Mouse (Mus musculus) forebrain, embryonic 16.5 days (tissue): ENCODE data around the gene Gm38392. TPM values are rescaled to one million over a fixed set of nuclear protein-coding genes. Genes with fewer than 3 reads are reported as not detected.
A peak's percentile ranks its signal among the peaks of the same experiment; 100 is the strongest.

Experiments used
- ATAC-seq: fragments of 200-750 bp; cut with Nextera tagmentation; 2 replicates; pipeline ENCODE4 v1.8.0; 2017; ENCODE audit warnings: mild to moderate bottlenecking, moderate library complexity
- H3K27ac ChIP-seq: fragments of 300-500 bp; sonication (generic); 2 replicates; pipeline ENCODE4 v1.5.1; 2014; ENCODE audit warnings: low read length, control low read depth
- H3K27me3 ChIP-seq: fragments of 300-500 bp; sonication (generic); replicated peaks from 2 replicates; pipeline ENCODE4 v1.6.1; 2014; ENCODE audit warnings: low read length; ENCODE audit not compliant: control insufficient read depth, insufficient read depth
- H3K36me3 ChIP-seq: fragments of 300-500 bp; sonication (generic); 2 replicates; pipeline ENCODE4 v1.6.1; 2014; ENCODE audit not compliant: control insufficient read depth, insufficient read depth
- H3K4me1 ChIP-seq: fragments of 300-500 bp; sonication (generic); replicated peaks from 2 replicates; pipeline ENCODE4 v1.6.1; 2014; ENCODE audit warnings: low read length; ENCODE audit not compliant: control insufficient read depth, insufficient read depth
- H3K4me2 ChIP-seq: fragments of 300-500 bp; sonication (generic); 2 replicates; pipeline ENCODE4 v1.6.1; 2014; ENCODE audit warnings: mild to moderate bottlenecking, low read length, control low read depth
- H3K4me3 ChIP-seq: fragments of 300-500 bp; sonication (generic); replicated peaks from 2 replicates; pipeline ENCODE4 v1.5.1; 2014; ENCODE audit warnings: mild to moderate bottlenecking, low read length, control low read depth
- H3K9ac ChIP-seq: fragments of 300-500 bp; sonication (generic); replicated peaks from 2 replicates; pipeline ENCODE4 v1.6.1; 2014; ENCODE audit warnings: low read depth, low read length, control low read depth
- H3K9me3 ChIP-seq: fragments of 300-500 bp; sonication (generic); 2 replicates; pipeline ENCODE4 v1.6.1; 2016; ENCODE audit warnings: low read length; ENCODE audit not compliant: control insufficient read depth
- WGBS: fragments of 180-500 bp; shearing (Covaris S2); extraction: QIAGEN DNeasy Blood & Tissue Kit; methylation state at CpG from one replicate; pipeline ENCODE4 v1.1.7; 2014; 5-methylcytosine and 5-hydroxymethylcytosine counted together
- polyA plus RNA-seq: library from polyadenylated mRNA; unstranded; fragments of >200 nt; fragmentation: Nextera tagmentation; extraction: Ambion mirVana; gene quantifications from 2 replicates; pipeline ENCODE4 v1.2.1, GENCODE M21; 2015

Gene Gm38392
- polyA plus RNA-seq, 1 experiment from 2014 or later: 0.18 TPM

DNA sequence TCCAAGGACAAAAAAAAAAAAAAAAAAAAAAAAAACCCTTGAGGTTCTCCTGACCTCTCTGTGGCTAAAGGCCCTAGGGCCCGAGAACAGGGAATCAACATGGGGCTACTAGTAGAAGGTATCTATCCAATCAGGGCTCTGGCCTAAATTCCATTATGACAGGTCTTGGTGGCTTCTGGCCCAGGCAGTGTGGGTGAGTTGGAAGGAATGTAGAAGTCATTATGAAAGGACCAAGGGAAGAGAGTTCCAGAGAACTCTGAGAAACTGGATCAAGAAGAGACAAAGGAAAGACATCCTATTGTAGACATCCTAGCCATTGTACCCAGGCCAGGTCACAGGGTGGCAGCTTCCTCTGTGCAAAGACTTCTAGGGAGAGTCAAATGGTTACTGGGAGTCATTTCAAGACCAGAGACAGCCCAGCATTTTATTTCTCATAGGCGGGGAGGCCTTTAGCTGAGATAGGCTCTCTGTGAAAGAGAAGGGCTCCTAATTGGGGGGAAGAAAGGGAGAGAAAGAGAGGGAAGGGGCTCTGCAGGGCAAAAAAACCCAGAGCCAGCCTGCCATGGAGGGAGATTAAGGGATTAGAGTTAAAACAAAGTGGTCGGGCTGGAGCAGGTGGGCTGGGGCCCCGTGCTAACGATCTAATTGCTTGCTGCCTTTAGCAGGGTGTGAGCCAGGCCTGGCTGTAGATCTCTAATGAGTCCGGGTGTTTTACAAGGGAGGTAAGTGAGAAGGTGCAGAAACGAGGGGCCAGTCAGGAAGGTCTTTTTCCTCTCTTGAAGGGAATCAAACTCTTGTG lies 54.0 kb downstream of the Gm38392 start:
- peaks cover 81% of the 10 kb centered on the region for H3K4me1 ChIP-seq
- peaks cover 12% of the 10 kb centered on the region for H3K36me3 ChIP-seq
- peak overlapping the region; percentile 100 for H3K27ac ChIP-seq
- no peak overlapping the region for H3K4me3 ChIP-seq
- WGBS: 5% methylated on average over 7 of the region's 7 CpGs
- H3K9me3 ChIP-seq: no peaks in the 10 kb centered on the region
- no peak overlapping the region for H3K9ac ChIP-seq
- no peak overlapping the region for H3K4me2 ChIP-seq
- H3K27me3 ChIP-seq: no peaks in the 10 kb centered on the region
- no peak for ATAC-seq

DNA sequence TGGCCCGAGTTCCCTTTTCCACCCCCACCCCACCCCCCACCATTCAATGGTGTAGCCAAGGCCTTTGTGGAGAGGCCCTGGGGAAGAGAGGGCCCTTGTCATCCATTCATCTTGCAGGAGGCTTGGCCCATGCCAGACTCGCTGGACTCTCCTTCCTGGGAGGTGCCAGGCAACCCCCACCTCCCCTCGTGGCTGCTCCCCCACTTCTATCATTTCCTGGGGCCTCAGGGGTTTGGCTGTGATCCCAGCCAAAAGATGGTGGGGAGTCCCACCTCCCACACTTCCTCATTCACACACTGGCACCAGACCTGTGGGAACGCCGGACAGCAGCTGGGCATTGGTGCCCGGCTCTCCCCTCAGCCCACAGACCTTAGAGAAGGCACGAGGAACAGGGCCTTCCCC lies 54.7 kb downstream of the Gm38392 start:
- peaks cover 17% of the 10 kb centered on the region for H3K36me3 ChIP-seq
- peak; percentile 56 for ATAC-seq
- 0 out of 2 replicates have a peak overlapping the region, but pooled peaks have one; percentile 20 for H3K9ac ChIP-seq
- no peaks in the 10 kb centered on the region for H3K27me3 ChIP-seq
- no peak overlapping the region for H3K4me3 ChIP-seq
- H3K4me2 ChIP-seq: no peak overlapping the region
- peak overlapping the region; percentile 100 for H3K27ac ChIP-seq
- H3K4me1 ChIP-seq: peaks cover 81% of the 10 kb centered on the region
- WGBS: 7% methylated on average over 7 of the region's 7 CpGs
- no peaks in the 10 kb centered on the region for H3K9me3 ChIP-seq

DNA sequence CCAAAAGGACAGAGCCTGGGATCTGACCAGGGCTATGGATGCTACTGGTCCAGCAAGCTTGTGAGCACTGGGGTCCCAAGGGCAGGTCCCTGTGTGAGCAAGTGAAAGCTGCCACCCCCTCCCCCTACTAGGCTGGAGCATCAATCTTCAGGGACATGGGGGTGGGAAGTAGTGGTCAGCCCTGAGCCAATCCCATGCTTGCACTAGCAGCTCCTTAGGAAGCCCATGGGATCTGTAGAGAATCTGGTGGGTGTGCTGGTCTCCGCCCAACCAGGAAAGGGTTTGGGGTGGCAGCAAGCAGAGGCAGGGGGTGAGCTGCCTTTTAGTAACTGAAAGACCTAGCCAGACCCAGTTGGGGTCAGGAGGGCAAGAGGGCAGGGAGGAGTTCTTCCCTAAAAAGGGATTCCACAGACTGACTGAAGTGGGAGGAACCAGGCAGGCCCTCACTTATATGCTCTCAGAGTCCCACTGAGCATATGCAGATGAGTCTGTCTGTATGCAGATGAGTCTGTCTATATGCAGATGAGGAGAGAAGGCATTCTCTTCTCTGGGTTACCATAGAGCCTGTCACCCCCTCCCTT lies 55.9 kb downstream of the Gm38392 start:
- WGBS: 38% methylated on average over 1 of the region's 1 CpGs
- Histone ChIP-seq H3K9ac (peak overlapping the region; percentile 51), H3K4me2 (peak overlapping the region; percentile 13; the same call in 1 of the 2 replicates), H3K36me3 (peaks cover 25% of the 10 kb centered on the region), H3K4me1 (peaks cover 81% of the 10 kb centered on the region), H3K27ac (peak overlapping the region; percentile 100), H3K4me3 (no peak overlapping the region), H3K27me3 (no peaks in the 10 kb centered on the region), H3K9me3 (no peaks in the 10 kb centered on the region)
- peak; percentile 77 for ATAC-seq

DNA sequence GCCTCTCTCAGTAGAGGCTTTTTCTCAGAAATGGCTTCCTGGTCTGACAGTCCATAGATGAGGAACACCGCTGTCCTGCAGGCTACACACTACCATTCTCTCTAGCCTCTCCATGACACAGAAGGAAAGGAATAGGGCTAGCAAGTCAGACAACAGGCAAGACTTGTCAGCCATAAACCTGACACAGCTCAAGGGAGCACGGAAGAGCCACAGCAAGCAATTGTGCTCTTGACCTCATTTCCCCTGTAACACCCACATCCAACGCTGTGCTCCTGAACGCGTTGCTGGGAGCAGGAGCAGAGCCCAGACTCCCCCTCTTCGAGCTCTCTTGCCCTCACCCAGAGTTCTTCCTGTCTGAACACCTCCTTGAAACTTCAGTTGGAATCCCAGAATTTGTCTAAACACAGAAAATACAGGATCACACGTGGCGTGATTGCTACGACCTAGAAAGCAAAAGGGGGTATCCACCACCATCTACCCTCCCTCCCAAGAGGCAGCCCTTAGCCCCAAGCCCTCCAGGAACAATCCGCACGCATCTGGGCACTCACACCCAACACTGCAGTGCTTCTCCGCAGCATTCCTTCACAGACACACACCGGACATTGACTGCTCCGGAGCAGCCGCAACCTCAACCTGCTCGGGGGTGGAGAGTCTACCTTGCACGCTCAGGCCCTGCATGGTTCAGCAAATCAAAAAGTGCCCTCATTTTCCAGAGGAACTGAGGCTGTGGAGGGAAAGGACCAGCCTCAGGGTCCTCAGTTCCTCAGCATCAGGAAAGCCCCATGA lies 56.6 kb downstream of the Gm38392 start:
- H3K4me2 ChIP-seq: no peak overlapping the region
- WGBS: 19% methylated on average over 17 of the region's 17 CpGs
- H3K36me3 ChIP-seq: peaks cover 29% of the 10 kb centered on the region
- peak; percentile 0; the same call in 1 of the 2 replicates for ATAC-seq
- H3K9me3 ChIP-seq: no peaks in the 10 kb centered on the region
- H3K4me3 ChIP-seq: no peak overlapping the region
- peak overlapping the region; percentile 100 for H3K27ac ChIP-seq
- H3K4me1 ChIP-seq: peaks cover 87% of the 10 kb centered on the region
- H3K9ac ChIP-seq: peak overlapping the region; percentile 51
- no peaks in the 10 kb centered on the region for H3K27me3 ChIP-seq

DNA sequence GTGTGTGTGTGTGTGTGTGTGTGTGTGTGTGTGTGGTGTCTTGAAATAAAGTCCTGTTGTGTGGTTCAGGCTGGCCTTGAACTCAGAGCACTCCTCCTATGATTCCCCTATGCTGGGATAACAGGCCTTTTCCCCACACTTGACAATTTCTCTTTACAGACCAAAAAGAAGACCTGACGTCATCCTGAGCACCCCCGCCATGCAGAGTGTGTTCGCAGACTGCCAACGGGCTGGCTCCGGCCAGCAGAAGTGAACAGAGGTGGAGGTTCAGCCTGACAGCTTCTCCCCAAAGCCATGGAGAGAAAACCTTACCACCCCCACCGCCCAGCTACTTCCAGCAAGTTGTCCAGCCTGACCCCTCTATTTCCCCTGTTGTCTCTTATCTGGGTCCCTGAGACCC lies 57.5 kb downstream of the Gm38392 start:
- peaks cover 96% of the 10 kb centered on the region for H3K4me1 ChIP-seq
- no peak overlapping the region for H3K4me2 ChIP-seq
- peaks cover 35% of the 10 kb centered on the region for H3K36me3 ChIP-seq
- H3K27ac ChIP-seq: peak overlapping the region; percentile 100
- H3K9me3 ChIP-seq: no peaks in the 10 kb centered on the region
- 41% methylated on average over 6 of the region's 6 CpGs for WGBS
- no peak for ATAC-seq
- H3K9ac ChIP-seq: no peak overlapping the region
- H3K27me3 ChIP-seq: no peaks in the 10 kb centered on the region
- no peak overlapping the region for H3K4me3 ChIP-seq

DNA sequence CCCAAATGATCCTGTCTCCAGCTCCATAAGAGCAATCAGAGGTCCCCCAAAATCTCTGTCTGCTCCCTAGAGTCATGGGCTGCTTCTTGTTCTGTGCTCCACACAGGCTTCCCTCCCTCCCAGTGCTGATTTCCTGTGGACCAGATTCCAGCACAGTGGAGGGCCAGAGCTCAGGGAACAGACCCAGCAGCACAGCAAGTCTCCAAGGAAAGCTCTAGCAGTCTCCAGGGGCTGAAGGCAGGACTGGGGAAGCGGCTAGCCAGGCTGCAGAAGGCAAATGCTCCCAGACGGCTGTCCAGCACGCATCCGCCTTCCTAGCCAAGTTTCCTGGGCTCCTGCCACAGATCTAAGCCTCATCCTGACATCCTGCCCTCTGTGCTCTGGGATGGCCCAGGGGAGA lies 58.1 kb downstream of the Gm38392 start:
- peak overlapping the region; percentile 100 for H3K27ac ChIP-seq
- no peak overlapping the region for H3K4me3 ChIP-seq
- ATAC-seq: no peak
- H3K9ac ChIP-seq: peak overlapping the region; percentile 40
- H3K36me3 ChIP-seq: peaks cover 41% of the 10 kb centered on the region
- 50% methylated on average over 4 of the region's 4 CpGs for WGBS
- peaks cover 100% of the 10 kb centered on the region for H3K4me1 ChIP-seq
- peak overlapping the region; percentile 7; the same call in 1 of the 2 replicates for H3K4me2 ChIP-seq
- no peaks in the 10 kb centered on the region for H3K9me3 ChIP-seq
- H3K27me3 ChIP-seq: no peaks in the 10 kb centered on the region

DNA sequence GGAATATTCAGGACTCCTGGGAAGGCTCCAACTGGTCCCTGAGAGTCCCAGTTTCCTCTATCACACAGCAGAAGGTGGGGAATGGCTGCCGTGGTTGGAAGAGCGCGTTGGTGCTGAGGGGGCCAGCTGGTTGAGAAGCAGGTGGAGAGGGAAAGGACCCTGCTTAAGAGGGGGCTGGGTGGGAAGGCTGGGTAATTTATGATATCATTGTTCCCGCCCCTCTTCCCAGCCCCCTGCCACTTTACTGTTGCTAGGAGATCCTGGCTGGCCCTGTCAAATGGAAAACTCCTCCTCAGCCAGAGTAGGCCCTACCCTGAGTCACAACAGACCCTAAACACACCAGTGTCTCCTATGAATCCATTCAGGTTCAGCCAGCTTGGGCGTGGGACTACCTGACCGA lies 59.0 kb downstream of the Gm38392 start:
- 20% methylated on average over 6 of the region's 6 CpGs for WGBS
- H3K4me2 ChIP-seq: peak overlapping the region; percentile 23
- peak; percentile 34 for ATAC-seq

DNA sequence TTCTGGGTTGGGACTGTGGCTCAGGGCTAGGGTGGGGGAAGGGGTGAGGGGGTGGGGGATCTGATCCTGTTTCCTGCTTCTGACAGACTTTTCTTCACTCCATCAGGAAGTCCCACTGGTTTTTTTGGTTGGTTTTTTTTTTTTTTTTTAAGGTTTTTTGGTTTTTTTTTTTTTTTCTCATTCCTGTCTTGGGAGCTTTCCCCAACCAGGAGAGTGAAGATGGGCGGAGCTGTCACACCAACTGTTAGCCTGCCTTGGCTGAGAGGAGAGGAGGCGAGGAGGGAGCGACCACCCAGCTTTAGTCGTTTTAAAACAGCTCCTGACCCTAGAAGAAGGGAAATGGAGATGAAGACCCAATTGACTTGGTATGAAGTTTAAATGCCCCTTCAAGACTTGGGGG lies 59.8 kb downstream of the Gm38392 start:
- no peaks in the 10 kb centered on the region for H3K9me3 ChIP-seq
- WGBS: 17% methylated on average over 4 of the region's 4 CpGs
- H3K9ac ChIP-seq: peak overlapping the region; percentile 26; the same call in 1 of the 2 replicates
- no peak overlapping the region for H3K4me3 ChIP-seq
- no peak for ATAC-seq
- peak overlapping the region; percentile 23 for H3K4me2 ChIP-seq
- peaks cover 52% of the 10 kb centered on the region for H3K36me3 ChIP-seq
- peak overlapping the region; percentile 100 for H3K27ac ChIP-seq
- no peaks in the 10 kb centered on the region for H3K27me3 ChIP-seq
- peaks cover 100% of the 10 kb centered on the region for H3K4me1 ChIP-seq

More for the DNA sequence above, 59.0 kb downstream of the Gm38392 start:
- Histone ChIP-seq H3K36me3 (peaks cover 47% of the 10 kb centered on the region), H3K27ac (peak overlapping the region; percentile 100), H3K9ac (peak overlapping the region; percentile 26; the same call in 1 of the 2 replicates), H3K27me3 (no peaks in the 10 kb centered on the region), H3K4me3 (no peak overlapping the region), H3K9me3 (no peaks in the 10 kb centered on the region), H3K4me1 (peaks cover 100% of the 10 kb centered on the region)
